Mouse (Mus musculus): Measurements from ENCODE around the gene Nek4. TPM values are rescaled to one million over a fixed set of nuclear protein-coding genes. Genes with fewer than 3 reads are reported as not detected.

Gene Nek4
- polyA plus RNA-seq, 1 experiment, result 6.1 TPM

DNA sequence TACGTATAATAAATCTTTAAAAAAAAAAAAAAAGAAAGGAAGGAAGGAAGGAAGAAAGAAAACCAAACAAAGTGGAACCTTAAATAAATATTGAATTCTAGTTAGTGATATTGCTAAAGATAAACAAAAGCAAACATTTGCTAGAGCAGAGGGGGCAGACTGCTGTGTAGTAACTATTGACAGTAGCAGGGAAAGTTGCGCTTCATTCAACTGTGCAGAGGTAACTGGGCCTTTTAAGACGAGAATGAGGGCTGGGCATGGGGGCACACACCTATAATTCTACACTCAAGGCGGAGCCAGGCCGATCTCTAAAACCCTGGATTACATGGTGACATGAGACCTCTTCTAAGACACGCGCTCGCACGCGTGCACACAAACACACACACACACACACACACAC, 1.2 kb upstream of the Nek4 start:
- H3K4me1 ChIP-seq (ENCODE audit: control insufficient read depth, insufficient read depth, low read length), result peaks cover 17% of the 10 kb centered on the region
- no peak overlapping the region for H3K4me3 ChIP-seq (ENCODE audit: insufficient read depth, low read length)
- H3K27ac ChIP-seq (ENCODE audit: insufficient read depth, low read depth, low read length), result no peak overlapping the region
- no peak for TF ChIP-seq POLR2A (IDR thresholded peaks at IDR 0.05; ENCODE audit: borderline replicate concordance, low read depth, low read length)
- no peak for TF ChIP-seq CTCF (IDR thresholded peaks at IDR 0.05; ENCODE audit: low read depth, low read length)

DNA sequence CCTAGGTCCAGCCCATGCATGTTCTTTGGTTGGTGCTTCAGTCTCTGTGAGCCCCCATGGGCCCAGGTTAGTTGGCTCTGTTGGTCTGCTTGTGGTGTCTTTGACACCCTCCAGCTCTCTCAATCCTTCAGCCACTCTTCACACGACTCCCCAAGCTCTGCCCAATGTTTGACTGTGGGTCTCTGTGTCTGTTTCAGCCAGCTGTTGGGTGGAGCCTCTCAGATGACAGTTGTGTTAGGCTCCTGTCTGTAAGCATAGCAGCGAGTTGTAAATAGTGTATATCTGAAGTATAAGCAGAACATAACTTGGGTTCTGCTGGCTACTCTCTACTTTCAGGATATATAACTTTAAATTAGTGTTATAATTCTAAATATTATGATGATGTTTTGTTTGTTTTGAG, 7.3 kb downstream of the Nek4 start:
- H3K4me1 ChIP-seq (ENCODE audit: control insufficient read depth, insufficient read depth, low read length), result 0 out of 2 replicates have a peak, but pooled peaks cover 2% of the 10 kb centered on the region
- no peak overlapping the region for H3K4me3 ChIP-seq (ENCODE audit: insufficient read depth, low read length)
- no peak for TF ChIP-seq POLR2A (IDR thresholded peaks at IDR 0.05; ENCODE audit: borderline replicate concordance, low read depth, low read length)
- TF ChIP-seq CTCF (IDR thresholded peaks at IDR 0.05; ENCODE audit: low read depth, low read length), result no peak
- no peak overlapping the region for H3K27ac ChIP-seq (ENCODE audit: insufficient read depth, low read depth, low read length)

- TF ChIP-seq POLR2A (IDR thresholded peaks at IDR 0.05; ENCODE audit: borderline replicate concordance, low read depth, low read length), result no peak
- TF ChIP-seq CTCF (IDR thresholded peaks at IDR 0.05; ENCODE audit: low read depth, low read length), result no peak
- no peak overlapping the region for H3K4me3 ChIP-seq (ENCODE audit: insufficient read depth, low read length)
- no peak overlapping the region for H3K27ac ChIP-seq (ENCODE audit: insufficient read depth, low read depth, low read length)
- no peaks in the 10 kb centered on the region for H3K4me1 ChIP-seq (ENCODE audit: control insufficient read depth, insufficient read depth, low read length)
These were observed 7.9 kb downstream of the Nek4 start for GRCm38 (mm10) chr14:30959031-30959430.

- H3K4me1 ChIP-seq (ENCODE audit: control insufficient read depth, insufficient read depth, low read length), result no peaks in the 10 kb centered on the region
- H3K4me3 ChIP-seq (ENCODE audit: insufficient read depth, low read length), result no peak overlapping the region
These were observed 9.2 kb downstream of the Nek4 start for GRCm38 (mm10) chr14:30960366-30960765.

DNA sequence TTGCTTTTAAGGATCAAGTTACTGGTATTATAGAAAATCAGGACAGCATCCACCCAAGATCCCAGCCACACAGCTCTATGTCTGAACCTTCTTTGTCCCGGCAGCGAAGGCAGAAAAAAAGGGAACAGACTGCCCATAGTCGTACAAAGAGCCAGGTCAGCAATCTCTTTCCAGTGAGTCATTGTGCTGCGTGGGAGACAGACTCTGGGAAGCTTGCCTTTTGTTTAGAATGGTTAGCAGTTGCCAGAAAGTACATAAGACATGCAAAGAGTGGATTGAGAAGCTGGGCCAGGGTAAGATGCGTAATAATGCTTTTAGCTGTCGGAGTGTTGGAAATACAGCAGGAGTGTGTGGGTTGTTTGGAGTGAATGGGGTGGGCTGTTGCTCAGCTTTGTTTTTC, 23.0 kb downstream of the Nek4 start:
- no peak overlapping the region for H3K4me3 ChIP-seq (ENCODE audit: insufficient read depth, low read length)
- TF ChIP-seq CTCF (IDR thresholded peaks at IDR 0.05; ENCODE audit: low read depth, low read length) (no peak), POLR2A (IDR thresholded peaks at IDR 0.05; ENCODE audit: borderline replicate concordance, low read depth, low read length) (no peak)
- peaks cover 10% of the 10 kb centered on the region for H3K4me1 ChIP-seq (ENCODE audit: control insufficient read depth, insufficient read depth, low read length)
- peak overlapping the region; percentile 60; the same call in 1 of the 2 replicates for H3K27ac ChIP-seq (ENCODE audit: insufficient read depth, low read depth, low read length)

More at GRCm38 (mm10) chr14:30960366-30960765, 9.2 kb downstream of the Nek4 start:
- TF ChIP-seq POLR2A (IDR thresholded peaks at IDR 0.05; ENCODE audit: borderline replicate concordance, low read depth, low read length), result no peak
- no peak for TF ChIP-seq CTCF (IDR thresholded peaks at IDR 0.05; ENCODE audit: low read depth, low read length)
- H3K27ac ChIP-seq (ENCODE audit: insufficient read depth, low read depth, low read length), result no peak overlapping the region

GRCm38 (mm10) chr14:30976222-30976621, 25.0 kb downstream of the Nek4 start:
- H3K27ac ChIP-seq (ENCODE audit: insufficient read depth, low read depth, low read length), result no peak overlapping the region
- peaks cover 10% of the 10 kb centered on the region for H3K4me1 ChIP-seq (ENCODE audit: control insufficient read depth, insufficient read depth, low read length)
- TF ChIP-seq POLR2A (IDR thresholded peaks at IDR 0.05; ENCODE audit: borderline replicate concordance, low read depth, low read length), result no peak
- TF ChIP-seq CTCF (IDR thresholded peaks at IDR 0.05; ENCODE audit: low read depth, low read length), result no peak
- H3K4me3 ChIP-seq (ENCODE audit: insufficient read depth, low read length), result no peak overlapping the region

DNA sequence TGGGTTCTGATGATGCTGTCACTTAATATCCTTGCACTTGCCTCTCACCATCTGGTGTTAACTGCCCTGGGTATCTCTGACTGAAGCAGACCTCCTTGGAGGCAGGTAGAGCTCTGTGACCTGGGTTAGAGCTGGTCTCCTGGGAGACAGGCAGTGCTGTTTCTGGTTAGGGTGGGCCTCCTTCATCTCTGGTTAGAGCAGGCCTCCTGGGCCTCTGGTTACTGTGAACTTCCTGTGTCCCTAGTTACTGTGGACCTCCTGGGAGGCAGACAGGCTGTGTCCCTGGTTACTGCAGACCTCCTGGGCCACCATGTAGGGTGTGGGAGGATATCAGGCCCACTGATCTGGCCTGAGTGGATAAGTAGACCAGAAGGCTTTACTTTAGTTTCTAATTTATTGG, 45.2 kb downstream of the Nek4 start:
- no peak overlapping the region for H3K27ac ChIP-seq (ENCODE audit: insufficient read depth, low read depth, low read length)
- no peak overlapping the region for H3K4me3 ChIP-seq (ENCODE audit: insufficient read depth, low read length)
- no peaks in the 10 kb centered on the region; the same call in 1 of the 2 replicates for H3K4me1 ChIP-seq (ENCODE audit: control insufficient read depth, insufficient read depth, low read length)
- TF ChIP-seq CTCF (IDR thresholded peaks at IDR 0.05; ENCODE audit: low read depth, low read length) (no peak), POLR2A (IDR thresholded peaks at IDR 0.05; ENCODE audit: borderline replicate concordance, low read depth, low read length) (no peak)

GRCm38 (mm10) chr14:31000356-31000755, 49.2 kb downstream of the Nek4 start:
- Histone ChIP-seq H3K4me3 (ENCODE audit: insufficient read depth, low read length) (peak overlapping the region; percentile 92), H3K4me1 (ENCODE audit: control insufficient read depth, insufficient read depth, low read length) (peaks cover 5% of the 10 kb centered on the region), H3K27ac (ENCODE audit: insufficient read depth, low read depth, low read length) (no peak overlapping the region)
- no peak for TF ChIP-seq POLR2A (IDR thresholded peaks at IDR 0.05; ENCODE audit: borderline replicate concordance, low read depth, low read length)

GRCm38 (mm10) chr14:31000816-31001306, 49.7 kb downstream of the Nek4 start:
- peak overlapping the region; percentile 92 for H3K4me3 ChIP-seq (ENCODE audit: insufficient read depth, low read length)
- H3K27ac ChIP-seq (ENCODE audit: insufficient read depth, low read depth, low read length), result peak overlapping the region; percentile 62
- H3K4me1 ChIP-seq (ENCODE audit: control insufficient read depth, insufficient read depth, low read length), result peaks cover 5% of the 10 kb centered on the region
- TF ChIP-seq CTCF (IDR thresholded peaks at IDR 0.05; ENCODE audit: low read depth, low read length) (no peak), POLR2A (IDR thresholded peaks at IDR 0.05; ENCODE audit: borderline replicate concordance, low read depth, low read length) (no peak)

GRCm38 (mm10) chr14:31001307-31002205, 50.4 kb downstream of the Nek4 start, which contains the start of the genes Glt8d1 and Spcs1:
Glt8d1 (plus strand) TSS chr14:31001400.
Spcs1 (minus strand) TSS chr14:31001672.
- TF ChIP-seq CTCF (IDR thresholded peaks at IDR 0.05; ENCODE audit: low read depth, low read length) (no peak), POLR2A (IDR thresholded peaks at IDR 0.05; ENCODE audit: borderline replicate concordance, low read depth, low read length) (no peak)
- Histone ChIP-seq H3K27ac (ENCODE audit: insufficient read depth, low read depth, low read length) (peak within 1 kb of the TSS; percentile 77), H3K4me3 (ENCODE audit: insufficient read depth, low read length) (peak within 1 kb of the TSS; percentile 92), H3K4me1 (ENCODE audit: control insufficient read depth, insufficient read depth, low read length) (peaks cover 5% of the 10 kb centered on the region)
